Mouse (Mus musculus): ENCODE results near the gene Tmem18. TPM values are rescaled to one million over a fixed set of nuclear protein-coding genes. Genes with fewer than 3 reads are reported as not detected.

The Tmem18 gene
- total and polyA plus RNA-seq, 3 experiments = 17.0 to 20.0 TPM; not detected in 1

GRCm38 (mm10) chr12:30596818-30597407 lies 12.7 kb downstream of the Tmem18 start:
- Histone ChIP-seq H3K4me1 (ENCODE audit: control insufficient read depth in 1 of 2, insufficient read depth in 2 of 2, low read length in 2 of 2) (no peaks in the 10 kb centered on the region), H3K9ac (ENCODE audit: control insufficient read depth, low read depth, low read length, poor library complexity, severe bottlenecking) (no peak overlapping the region), H3K27ac (ENCODE audit: control insufficient read depth, low read depth, low read length) (no peak overlapping the region), H3K27me3 (ENCODE audit: control insufficient read depth in 1 of 2, insufficient read depth in 2 of 2, low read length in 2 of 2) (no peaks in the 10 kb centered on the region), H3K79me2 (ENCODE audit: control insufficient read depth, insufficient read depth, low read length, poor library complexity) (no peaks in the 10 kb centered on the region), H3K36me3 (ENCODE audit: control insufficient read depth in 1 of 2, insufficient read depth in 2 of 2, low read length in 2 of 2) (no peaks in the 10 kb centered on the region), H3K9me3 (replicated peaks; ENCODE audit: insufficient read depth, low read length) (no peaks in the 10 kb centered on the region), H3K4me3 (ENCODE audit: control insufficient read depth in 1 of 2, insufficient read depth in 1 of 2, low read depth in 2 of 2, low read length in 2 of 2) (no peak overlapping the region)
- TF ChIP-seq HCFC1 (IDR thresholded peaks at IDR 0.05; ENCODE audit: low read depth, low read length) = no peak
- no peak for TF ChIP-seq SIN3A (IDR thresholded peaks at IDR 0.05; ENCODE audit: low read length)
- no peak for TF ChIP-seq ELF1 (IDR thresholded peaks at IDR 0.05; ENCODE audit: low read depth, low read length)
- TF ChIP-seq KAT2A (conservative IDR thresholded peaks at IDR 0.05; ENCODE audit: low read depth, low read length) = no peak
- TF ChIP-seq POLR2AphosphoS5 (IDR thresholded peaks at IDR 0.05; ENCODE audit: borderline replicate concordance, low read depth, low read length) = no peak
- TF ChIP-seq RCOR1 (IDR thresholded peaks at IDR 0.05; ENCODE audit: low read depth, low read length) = no peak
- no peak for TF ChIP-seq ZMIZ1 (IDR thresholded peaks at IDR 0.05; ENCODE audit: low read depth, low read length)
- peak; percentile 86 for TF ChIP-seq SMC3 (IDR thresholded peaks at IDR 0.05; ENCODE audit: low read depth, low read length)
- no peak for TF ChIP-seq CHD1 (IDR thresholded peaks at IDR 0.05; ENCODE audit: low read depth, low read length)
- no peak for TF ChIP-seq TCF12 (IDR thresholded peaks at IDR 0.05; ENCODE audit: low read depth, low read length)
- peak; percentile 93 for TF ChIP-seq RAD21 (IDR thresholded peaks at IDR 0.05; ENCODE audit: low read depth, low read length)
- peak; percentile 76 to 98 (median 78) for TF ChIP-seq CTCF (IDR thresholded peaks at IDR 0.05 in 2 of 3, conservative IDR thresholded peaks at IDR 0.05 in 1 of 3; ENCODE audit: control insufficient read depth in 1 of 3, insufficient read depth in 1 of 3, low read depth in 2 of 3, low read length in 3 of 3, poor library complexity in 1 of 3, severe bottlenecking in 1 of 3)
- TF ChIP-seq MAX (IDR thresholded peaks at IDR 0.05; ENCODE audit: low read length) = no peak
- no peak for TF ChIP-seq EP300 (IDR thresholded peaks at IDR 0.05; ENCODE audit: low read depth in 1 of 2, low read length in 2 of 2)
- TF ChIP-seq USF2 (IDR thresholded peaks at IDR 0.05; ENCODE audit: borderline replicate concordance in 1 of 2, insufficient read depth in 1 of 2, low read depth in 1 of 2, low read length in 2 of 2) = no peak
- peak; percentile 72 for TF ChIP-seq ZC3H11A (IDR thresholded peaks at IDR 0.05; ENCODE audit: low read depth, low read length)
- no peak for TF ChIP-seq NRF1 (IDR thresholded peaks at IDR 0.05; ENCODE audit: insufficient read depth, low read depth, low read length, poor library complexity, severe bottlenecking)
- TF ChIP-seq POLR2A (IDR thresholded peaks at IDR 0.05; ENCODE audit: control insufficient read depth in 1 of 2, insufficient read depth in 1 of 2, low read depth in 1 of 2, low read length in 2 of 2, poor library complexity in 1 of 2) = no peak
- no peak for TF ChIP-seq GABPA (IDR thresholded peaks at IDR 0.05; ENCODE audit: low read depth, low read length)
- TF ChIP-seq MAZ (IDR thresholded peaks at IDR 0.05; ENCODE audit: low read depth, low read length) = no peak
- TF ChIP-seq ZNF384 (IDR thresholded peaks at IDR 0.05; ENCODE audit: low read depth, low read length) = no peak
- TF ChIP-seq MEF2A (IDR thresholded peaks at IDR 0.05; ENCODE audit: extremely low read depth, insufficient replicate concordance, low read depth, low read length, poor library complexity, severe bottlenecking) = no peak
- no peak for TF ChIP-seq MYC (IDR thresholded peaks at IDR 0.05; ENCODE audit: low read depth, low read length)
- TF ChIP-seq NELFE (IDR thresholded peaks at IDR 0.05; ENCODE audit: low read depth, low read length) = no peak
- DNase-seq (ENCODE audit: low read depth, low spot score) = peak; percentile 70
